Mouse (Mus musculus): ENCODE data around the gene Rap2b.

Rap2b gene

DNA sequence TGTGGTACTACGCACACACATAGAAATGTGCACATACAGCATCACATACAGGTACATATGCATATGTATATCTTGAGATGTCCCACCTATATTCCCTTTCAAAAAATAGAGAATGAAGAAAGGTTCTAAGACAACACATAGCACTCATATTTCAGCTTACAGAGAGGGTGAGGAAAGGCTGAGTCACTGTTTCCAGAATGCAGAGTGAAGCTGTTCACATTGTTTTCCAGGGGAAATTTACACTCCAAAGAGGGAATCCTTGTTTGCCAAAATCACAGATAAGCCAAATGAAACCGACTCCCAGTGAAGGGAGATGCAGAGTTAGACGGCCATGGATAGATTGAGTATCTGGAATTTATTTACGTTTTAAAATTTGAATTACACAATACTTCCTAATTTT is 30.1 kb downstream of the Rap2b start:
- DNase-seq, result no peak

DNA sequence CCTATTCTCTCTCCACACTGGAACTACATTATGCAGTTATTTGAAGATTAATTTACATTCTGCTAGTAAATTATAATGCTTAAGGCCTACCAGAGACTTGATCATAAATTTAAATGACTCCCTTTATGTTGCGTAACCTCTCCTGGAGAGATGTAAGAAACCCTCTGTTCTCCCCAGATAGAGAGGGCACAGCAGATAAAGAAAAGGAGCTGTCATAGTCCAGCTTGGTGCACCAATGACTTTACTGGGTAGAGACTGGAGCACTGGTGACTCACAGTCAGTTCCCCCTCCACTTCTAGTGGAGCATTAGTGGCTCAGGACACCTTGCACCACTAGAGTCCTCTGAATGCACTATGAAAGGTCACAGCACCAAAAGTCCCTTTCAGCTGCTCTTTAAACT is 31.4 kb downstream of the Rap2b start:
- no peak for DNase-seq

DNA sequence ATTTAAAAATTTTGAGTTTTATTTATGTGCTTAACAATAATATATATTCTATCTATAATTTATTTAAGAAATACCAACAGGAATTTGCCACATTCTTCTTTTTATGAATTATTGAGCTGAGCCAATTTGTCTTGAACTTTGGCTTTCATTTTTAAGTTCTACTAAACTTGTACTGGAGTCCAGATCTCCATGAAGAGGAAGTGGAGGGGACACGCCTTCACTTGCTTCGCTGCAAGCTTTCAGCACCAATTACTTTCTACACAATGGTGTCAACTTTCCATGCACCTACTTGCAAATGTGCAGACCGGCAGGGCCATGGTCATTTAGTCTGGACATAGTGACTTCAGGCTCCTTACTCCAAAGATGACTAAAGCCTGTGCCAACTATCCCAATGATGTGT is 32.1 kb downstream of the Rap2b start:
- DNase-seq, result no peak

DNA sequence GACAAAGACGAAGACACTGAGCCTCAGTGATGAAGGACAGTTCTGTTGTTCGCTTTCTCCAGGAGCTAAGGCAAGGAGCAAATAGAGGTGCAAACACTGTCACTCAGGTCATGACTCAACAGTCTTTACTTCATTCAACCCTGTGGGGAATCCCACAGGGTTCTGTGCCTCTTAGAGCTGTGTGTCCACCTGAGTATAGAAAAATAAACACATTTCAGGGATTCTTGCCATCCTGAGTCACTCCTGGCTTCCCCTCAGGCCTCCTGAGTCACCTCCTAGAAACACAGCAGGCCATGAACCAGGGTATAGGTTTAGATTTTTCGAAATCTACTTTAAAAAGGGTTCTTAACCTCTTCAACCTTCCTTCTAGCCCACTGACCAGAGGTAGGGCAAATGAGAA is 33.9 kb downstream of the Rap2b start:
- DNase-seq, result no peak

DNA sequence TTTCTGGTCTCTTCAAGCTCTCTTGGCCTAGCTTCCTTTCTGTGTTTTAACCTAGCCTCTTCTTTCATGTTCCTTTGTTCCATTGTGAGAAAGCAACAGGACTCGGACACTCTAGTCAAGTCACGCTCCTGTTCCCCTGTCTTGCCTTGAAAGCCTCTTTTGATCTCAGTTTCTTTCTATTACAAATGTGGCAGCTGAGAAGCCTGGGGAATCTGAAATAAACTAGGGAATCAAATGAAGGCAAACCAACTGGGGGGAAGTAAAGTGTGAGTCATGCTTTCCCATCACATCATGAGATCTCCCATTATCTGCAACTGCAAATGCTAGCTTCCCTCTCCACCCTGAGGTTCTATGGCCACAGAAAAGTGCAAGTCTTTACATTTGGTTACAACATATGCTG is 35.3 kb downstream of the Rap2b start:
- DNase-seq, result no peak

DNA sequence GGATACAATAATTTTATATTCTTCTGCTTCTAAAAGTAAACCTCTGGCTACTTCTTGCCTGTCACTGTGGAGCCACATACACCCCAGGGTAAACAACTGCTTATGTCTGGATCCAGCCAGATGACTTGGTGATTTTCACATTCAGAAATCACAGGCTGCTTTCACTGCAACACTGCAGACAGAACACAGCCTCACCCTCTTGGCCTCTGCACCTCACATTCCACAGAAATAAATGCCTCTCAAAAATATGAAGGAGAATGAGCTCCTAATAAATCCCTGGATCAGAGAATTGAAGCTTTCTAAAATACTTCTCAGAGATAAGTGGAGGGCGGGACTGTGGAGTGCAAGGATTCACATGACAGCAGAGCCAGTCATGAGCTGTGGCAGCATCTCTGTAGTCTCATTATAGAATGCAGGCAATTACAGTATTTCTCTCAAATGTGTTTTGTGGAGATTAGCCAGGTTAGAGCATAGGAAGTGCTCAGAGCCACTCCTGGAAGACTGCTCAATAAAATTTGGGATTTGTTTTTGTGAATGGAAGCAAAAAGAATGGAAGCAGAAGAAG is 39.5 kb downstream of the Rap2b start:
- no peak for DNase-seq

DNA sequence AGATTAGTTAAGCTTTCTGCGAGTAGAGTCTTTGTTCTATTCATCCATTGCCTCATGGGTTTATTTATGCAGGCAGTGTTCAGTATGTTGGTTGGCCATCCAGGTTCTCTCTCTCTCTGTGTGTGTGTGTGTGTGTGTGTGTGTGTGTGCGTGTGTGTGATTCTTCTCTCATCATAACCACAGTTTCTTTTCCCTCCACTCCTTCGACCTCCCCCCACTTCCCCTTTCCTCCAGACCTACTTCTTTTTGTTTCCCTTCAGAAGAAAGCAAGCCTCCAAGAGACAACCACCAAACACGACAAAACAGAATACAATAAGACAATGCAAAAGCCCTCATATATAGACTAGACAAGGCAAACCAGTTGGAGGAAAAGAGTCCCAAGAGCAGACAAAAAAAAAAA is 45.5 kb downstream of the Rap2b start:
- no peak for DNase-seq

DNA sequence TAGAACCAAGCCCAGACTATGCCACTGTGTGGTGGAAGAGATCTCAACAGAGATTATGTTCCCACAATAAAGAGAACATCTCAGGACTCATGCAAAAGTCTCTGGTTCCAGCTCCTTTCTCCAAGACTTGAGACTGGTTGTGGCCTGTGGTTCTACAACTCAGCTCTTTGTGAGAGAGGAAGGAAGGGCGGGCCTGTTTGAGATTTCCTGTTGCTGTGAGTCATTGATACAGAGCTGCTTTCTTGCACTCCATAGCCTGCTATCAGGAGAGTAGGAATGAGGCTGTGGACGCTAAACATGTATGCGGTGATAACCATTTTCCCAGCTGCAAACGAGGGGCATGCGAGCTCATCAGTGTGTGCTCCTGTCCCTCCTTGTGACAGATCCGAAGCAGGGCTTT is 48.2 kb downstream of the Rap2b start:
- DNase-seq, result no peak

DNA sequence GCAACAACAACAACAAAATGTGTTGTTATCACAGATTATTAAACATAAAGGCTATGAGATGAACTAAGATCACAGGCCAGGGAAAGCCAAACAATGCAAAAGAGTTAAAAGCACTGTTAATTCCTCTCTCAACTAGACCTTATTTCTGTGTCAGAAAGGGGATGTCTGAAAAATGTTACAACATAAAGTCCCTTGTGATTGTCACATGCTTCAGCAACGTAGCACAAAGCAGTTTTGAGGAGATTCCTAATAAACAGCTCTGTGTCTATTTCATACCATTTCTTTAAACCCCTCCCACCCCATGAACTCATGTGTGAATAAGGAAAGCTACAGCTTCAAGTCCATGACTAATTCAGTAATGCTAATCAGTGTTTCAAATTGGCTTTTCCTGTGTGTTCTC is 54.4 kb downstream of the Rap2b start:
- DNase-seq, result no peak

Data from right cerebral cortex, postnatal 4 days (tissue).